Mouse (Mus musculus) forebrain, embryonic 13.5 days (tissue): ENCODE measurements at regions not wholly inside any gene's neighbourhood (a gene's known extent, or its start where the extent isn't known, plus 50 kb on each side); places are given as distances from the start of the nearest gene placed in this dataset.
A peak's percentile ranks its signal among the peaks of the same experiment; 100 is the strongest.

ENCODE experiments used
- ATAC-seq: fragments of 200-750 bp; cut with Nextera tagmentation; 2 replicates; pipeline ENCODE4 v1.8.0; 2017
- H3K27ac ChIP-seq: fragments of 300-500 bp; sonication (generic); 2 replicates; pipeline ENCODE4 v1.5.1; 2015; ENCODE audit warnings: inconsistent platforms, mild to moderate bottlenecking, moderate library complexity
- H3K27me3 ChIP-seq: fragments of 300-500 bp; sonication (generic); 2 replicates; pipeline ENCODE4 v1.6.1; 2015; ENCODE audit warnings: mild to moderate bottlenecking, inconsistent platforms
- H3K36me3 ChIP-seq: fragments of 300-500 bp; sonication (generic); 2 replicates; pipeline ENCODE4 v1.6.1; 2015; ENCODE audit warnings: mild to moderate bottlenecking, inconsistent platforms; ENCODE audit not compliant: poor library complexity, severe bottlenecking
- H3K4me1 ChIP-seq: fragments of 300-500 bp; sonication (generic); 2 replicates; pipeline ENCODE4 v1.6.1; 2015; ENCODE audit warnings: inconsistent platforms
- H3K4me2 ChIP-seq: fragments of 300-500 bp; sonication (generic); 2 replicates; pipeline ENCODE4 v1.6.1; 2015; ENCODE audit warnings: inconsistent platforms, mild to moderate bottlenecking, moderate library complexity
- H3K4me3 ChIP-seq: fragments of 300-500 bp; sonication (generic); 2 replicates; pipeline ENCODE4 v1.5.1; 2015; ENCODE audit warnings: mild to moderate bottlenecking, inconsistent platforms
- H3K9ac ChIP-seq: fragments of 300-500 bp; sonication (generic); 2 replicates; pipeline ENCODE4 v1.6.1; 2015; ENCODE audit warnings: mild to moderate bottlenecking, inconsistent platforms
- H3K9me3 ChIP-seq: fragments of 300-500 bp; sonication (generic); replicated peaks from 2 replicates; pipeline ENCODE4 v1.6.1; 2016; ENCODE audit warnings: inconsistent platforms
- WGBS: fragments of 180-500 bp; shearing (Covaris S2); methylation state at CpG from one replicate; pipeline ENCODE4 v1.1.7; 2015; 5-methylcytosine and 5-hydroxymethylcytosine counted together

- H3K4me1 ChIP-seq, result no peaks in the 10 kb centered on the region
- ATAC-seq, result no peak
- H3K4me2 ChIP-seq, result no peak overlapping the region
- no peak overlapping the region for H3K27ac ChIP-seq
- H3K9ac ChIP-seq, result no peak overlapping the region
- no peak overlapping the region for H3K4me3 ChIP-seq
- 89% methylated on average over 1 of the region's 1 CpGs for WGBS
- H3K27me3 ChIP-seq, result no peaks in the 10 kb centered on the region
- no peaks in the 10 kb centered on the region for H3K9me3 ChIP-seq
- H3K36me3 ChIP-seq, result no peaks in the 10 kb centered on the region
Measured at GRCm38 (mm10) chr3:57118016-57118415, 183.8 kb downstream of the Tm4sf1 start.

- 86% methylated on average over 2 of the region's 2 CpGs for WGBS
- no peak overlapping the region for H3K27ac ChIP-seq
- H3K36me3 ChIP-seq, result no peaks in the 10 kb centered on the region
- H3K4me3 ChIP-seq, result no peak overlapping the region
- no peaks in the 10 kb centered on the region for H3K9me3 ChIP-seq
- no peak overlapping the region for H3K4me2 ChIP-seq
- no peak overlapping the region for H3K9ac ChIP-seq
- no peaks in the 10 kb centered on the region for H3K4me1 ChIP-seq
- ATAC-seq, result no peak
- H3K27me3 ChIP-seq, result no peaks in the 10 kb centered on the region
Measured at GRCm38 (mm10) chr3:57102254-57102653, 199.5 kb downstream of the Tm4sf1 start.

GRCm38 (mm10) chr3:57100515-57100914 lies 201.3 kb downstream of the Tm4sf1 start:
- no peaks in the 10 kb centered on the region for H3K9me3 ChIP-seq
- H3K4me1 ChIP-seq, result no peaks in the 10 kb centered on the region
- H3K36me3 ChIP-seq, result no peaks in the 10 kb centered on the region
- ATAC-seq, result no peak
- H3K4me2 ChIP-seq, result no peak overlapping the region
- H3K27ac ChIP-seq, result no peak overlapping the region
- WGBS, result 93% methylated on average over 1 of the region's 1 CpGs
- no peak overlapping the region for H3K9ac ChIP-seq
- H3K27me3 ChIP-seq, result no peaks in the 10 kb centered on the region
- no peak overlapping the region for H3K4me3 ChIP-seq

GRCm38 (mm10) chr3:57094936-57095335 lies 206.9 kb downstream of the Tm4sf1 start:
- no peaks in the 10 kb centered on the region for H3K27me3 ChIP-seq
- ATAC-seq, result no peak
- no peak overlapping the region for H3K9ac ChIP-seq
- H3K27ac ChIP-seq, result no peak overlapping the region
- H3K4me3 ChIP-seq, result no peak overlapping the region
- H3K36me3 ChIP-seq, result no peaks in the 10 kb centered on the region
- H3K9me3 ChIP-seq, result no peaks in the 10 kb centered on the region
- WGBS, result 75% methylated on average over 3 of the region's 3 CpGs
- no peaks in the 10 kb centered on the region for H3K4me1 ChIP-seq
- no peak overlapping the region for H3K4me2 ChIP-seq

- Histone ChIP-seq H3K4me3 (no peak overlapping the region), H3K27me3 (no peaks in the 10 kb centered on the region), H3K9me3 (no peaks in the 10 kb centered on the region), H3K4me2 (no peak overlapping the region), H3K27ac (no peak overlapping the region), H3K36me3 (no peaks in the 10 kb centered on the region), H3K9ac (no peak overlapping the region), H3K4me1 (no peaks in the 10 kb centered on the region)
- WGBS, result 89% methylated on average over 1 of the region's 1 CpGs
- ATAC-seq, result no peak
Measured at GRCm38 (mm10) chr3:57093201-57093940, 208.4 kb downstream of the Tm4sf1 start.

GRCm38 (mm10) chr3:57074516-57074915 lies 227.3 kb downstream of the Tm4sf1 start:
- ATAC-seq, result no peak
- Histone ChIP-seq H3K4me3 (no peak overlapping the region), H3K4me1 (no peaks in the 10 kb centered on the region), H3K27ac (no peak overlapping the region), H3K36me3 (no peaks in the 10 kb centered on the region), H3K9ac (no peak overlapping the region), H3K27me3 (no peaks in the 10 kb centered on the region), H3K4me2 (no peak overlapping the region), H3K9me3 (no peaks in the 10 kb centered on the region)
- WGBS, result 90% methylated on average over 1 of the region's 1 CpGs

- ATAC-seq, result no peak
- H3K4me1 ChIP-seq, result no peaks in the 10 kb centered on the region
- H3K9ac ChIP-seq, result no peak overlapping the region
- H3K4me3 ChIP-seq, result no peak overlapping the region
- no peaks in the 10 kb centered on the region for H3K27me3 ChIP-seq
- no peak overlapping the region for H3K27ac ChIP-seq
- no peaks in the 10 kb centered on the region for H3K36me3 ChIP-seq
- WGBS, result 87% methylated on average over 4 of the region's 4 CpGs
- no peak overlapping the region for H3K4me2 ChIP-seq
- H3K9me3 ChIP-seq, result no peaks in the 10 kb centered on the region
Measured at GRCm38 (mm10) chr3:57073962-57074506, 227.8 kb downstream of the Tm4sf1 start.

- Histone ChIP-seq H3K27ac (no peak overlapping the region), H3K4me2 (no peak overlapping the region), H3K27me3 (no peaks in the 10 kb centered on the region), H3K4me3 (no peak overlapping the region), H3K4me1 (no peaks in the 10 kb centered on the region), H3K9me3 (no peaks in the 10 kb centered on the region), H3K36me3 (no peaks in the 10 kb centered on the region), H3K9ac (no peak overlapping the region)
- ATAC-seq, result no peak
Measured at GRCm38 (mm10) chr3:57033021-57033420, 268.8 kb downstream of the Tm4sf1 start.

DNA sequence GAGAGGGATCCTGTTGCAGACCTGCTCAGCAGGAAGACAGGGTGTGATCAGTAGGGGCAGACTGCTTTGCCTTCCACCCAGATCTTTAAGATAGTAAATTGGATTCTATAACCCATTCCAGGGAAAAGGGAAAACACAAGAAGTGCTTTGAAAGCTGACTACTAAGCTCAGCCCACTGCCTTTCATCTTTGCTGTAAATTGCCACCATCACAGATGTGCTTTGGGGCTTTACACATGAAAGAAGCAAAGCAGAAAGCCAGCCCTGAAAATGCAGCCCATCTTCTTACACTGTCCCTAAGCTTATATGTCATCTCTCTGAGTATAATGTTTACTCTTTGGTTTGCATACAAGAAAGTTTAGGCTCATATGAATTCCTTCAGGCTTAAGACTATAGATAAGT lies 283.6 kb downstream of the Tm4sf1 start:
- Histone ChIP-seq H3K27ac (no peak overlapping the region), H3K27me3 (no peaks in the 10 kb centered on the region), H3K4me2 (no peak overlapping the region), H3K9ac (no peak overlapping the region), H3K4me3 (no peak overlapping the region), H3K9me3 (no peaks in the 10 kb centered on the region), H3K36me3 (no peaks in the 10 kb centered on the region), H3K4me1 (no peaks in the 10 kb centered on the region)
- ATAC-seq, result no peak

GRCm38 (mm10) chr3:56981305-56981660 lies 320.5 kb downstream of the Tm4sf1 start:
- no peaks in the 10 kb centered on the region for H3K36me3 ChIP-seq
- peak; percentile 72; the same call in 1 of the 2 replicates for ATAC-seq
- no peak overlapping the region for H3K27ac ChIP-seq
- H3K9ac ChIP-seq, result no peak overlapping the region
- WGBS, result 53% methylated on average over 2 of the region's 2 CpGs
- H3K4me3 ChIP-seq, result no peak overlapping the region
- H3K27me3 ChIP-seq, result no peaks in the 10 kb centered on the region
- H3K4me1 ChIP-seq, result peaks cover 10% of the 10 kb centered on the region
- H3K9me3 ChIP-seq, result no peaks in the 10 kb centered on the region
- H3K4me2 ChIP-seq, result no peak overlapping the region

- H3K4me1 ChIP-seq, result peaks cover 10% of the 10 kb centered on the region
- WGBS, result 31% methylated on average over 3 of the region's 3 CpGs
Measured at GRCm38 (mm10) chr3:56980593-56981304, 321.0 kb downstream of the Tm4sf1 start.

GRCm38 (mm10) chr3:56966008-56966407 lies 335.8 kb downstream of the Tm4sf1 start:
- ATAC-seq, result no peak
- peaks cover 19% of the 10 kb centered on the region for H3K4me1 ChIP-seq
- no peak overlapping the region for H3K4me2 ChIP-seq
- H3K36me3 ChIP-seq, result no peaks in the 10 kb centered on the region
- H3K27ac ChIP-seq, result no peak overlapping the region
- no peaks in the 10 kb centered on the region for H3K27me3 ChIP-seq
- no peak overlapping the region for H3K9ac ChIP-seq
- no peaks in the 10 kb centered on the region for H3K9me3 ChIP-seq
- no peak overlapping the region for H3K4me3 ChIP-seq
- WGBS, result 69% methylated on average over 1 of the region's 1 CpGs

More at GRCm38 (mm10) chr3:56980593-56981304, 321.0 kb downstream of the Tm4sf1 start:
- peak; percentile 86 for ATAC-seq
- H3K4me3 ChIP-seq, result no peak overlapping the region
- H3K27ac ChIP-seq, result no peak overlapping the region
- H3K9ac ChIP-seq, result no peak overlapping the region
- H3K27me3 ChIP-seq, result no peaks in the 10 kb centered on the region
- H3K9me3 ChIP-seq, result no peaks in the 10 kb centered on the region
- no peaks in the 10 kb centered on the region for H3K36me3 ChIP-seq
- no peak overlapping the region for H3K4me2 ChIP-seq
